In genomic region chr8:70540507-70541071, GRCm38 (mm10) we compare ENCODE assay signal across 8 mouse cellular contexts. TPM values are rescaled to one million over a fixed set of nuclear protein-coding genes. Genes with fewer than 3 reads are reported as not detected.
DNase-seq lines count a peak whose midpoint lies in the region; ATAC-seq and TF ChIP-seq lines count a peak whose summit lies in the region.

No protein-coding gene starts in this region.

- no peak for ATAC-seq in neural tube, embryonic 14.5 days (ENCODE audit: low read depth)
- ATAC-seq in erythroid progenitor cell, adult 5-6 weeks (replicated peaks; ENCODE audit: low FRiP score, poor library complexity, severe bottlenecking): no peak

- H3K9ac ChIP-seq in neural tube, embryonic 14.5 days (replicated peaks; ENCODE audit: low read depth, low read length): peak overlapping the region; percentile 67

- H3K36me3 ChIP-seq in testis, adult 2 months (ENCODE audit: control insufficient read depth, insufficient read depth, low read length): no peaks in the 10 kb centered on the region
- H3K36me3 ChIP-seq in heart, embryonic 10.5 days: peaks cover 20% of the 10 kb centered on the region
- peaks cover 2% of the 10 kb centered on the region; the same call in 1 of the 2 replicates for H3K36me3 ChIP-seq in neural tube, embryonic 14.5 days (ENCODE audit: control insufficient read depth, insufficient read depth, low read length)

- H3K27ac ChIP-seq in testis, adult 2 months (ENCODE audit: control insufficient read depth, insufficient read depth, low read depth, low read length): peak overlapping the region; percentile 91
- H3K27ac ChIP-seq in heart, embryonic 10.5 days: peak overlapping the region; percentile 93; the same call in 1 of the 2 replicates
- no peak overlapping the region for H3K27ac ChIP-seq in neural tube, embryonic 14.5 days (ENCODE audit: low read depth, low read length)

- no peak for TF ChIP-seq CTCF in testis, adult 2 months (IDR thresholded peaks at IDR 0.05; ENCODE audit: control insufficient read depth, insufficient read depth, insufficient replicate concordance, low read depth, low read length)

- no peaks in the 10 kb centered on the region for H3K27me3 ChIP-seq in testis, adult 2 months (ENCODE audit: control insufficient read depth, insufficient read depth, low read length)
- H3K27me3 ChIP-seq in heart, embryonic 10.5 days (ENCODE audit: insufficient read depth, poor library complexity, severe bottlenecking): no peaks in the 10 kb centered on the region
- no peaks in the 10 kb centered on the region for H3K27me3 ChIP-seq in neural tube, embryonic 14.5 days (ENCODE audit: control insufficient read depth, insufficient read depth, low read length)

- peaks cover 10% of the 10 kb centered on the region for H3K4me1 ChIP-seq in testis, adult 2 months (ENCODE audit: control insufficient read depth, insufficient read depth, low read length)
- H3K4me1 ChIP-seq in heart, embryonic 10.5 days: peaks cover 50% of the 10 kb centered on the region
- H3K4me1 ChIP-seq in neural tube, embryonic 14.5 days (ENCODE audit: control insufficient read depth, insufficient read depth, low read length): peaks cover 18% of the 10 kb centered on the region

- H3K9me3 ChIP-seq in heart, embryonic 10.5 days: no peaks in the 10 kb centered on the region
- no peaks in the 10 kb centered on the region for H3K9me3 ChIP-seq in neural tube, embryonic 14.5 days (ENCODE audit: control insufficient read depth, low read length)

- H3K4me3 ChIP-seq in testis, adult 2 months (ENCODE audit: control insufficient read depth, low read depth, low read length): peak overlapping the region; percentile 90
- peak overlapping the region; percentile 90 for H3K4me3 ChIP-seq in heart, embryonic 10.5 days
- H3K4me3 ChIP-seq in neural tube, embryonic 14.5 days (ENCODE audit: low read depth, low read length): peak overlapping the region; percentile 69

- peak overlapping the region; percentile 82 for H3K4me2 ChIP-seq in neural tube, embryonic 14.5 days (ENCODE audit: low read depth, low read length)

- WGBS in heart, embryonic 10.5 days: 44% methylated on average over 7 of the region's 7 CpGs
- WGBS in neural tube, embryonic 14.5 days: 63% methylated on average over 7 of the region's 7 CpGs

- DNase-seq in testis, postnatal 14 days (ENCODE audit: low spot score): no peak
- DNase-seq in heart, embryonic 10.5 days (ENCODE audit: low spot score): no peak
- peak; percentile 64 for DNase-seq in kidney, postnatal 14 days
- no peak for DNase-seq in embryo, embryonic 10 days (ENCODE audit: low spot score)
- no peak for DNase-seq in frontal cortex, postnatal 25 days (ENCODE audit: low spot score in 2 of 2)

- no peak for TF ChIP-seq POLR2A in testis, adult 2 months (IDR thresholded peaks at IDR 0.05; ENCODE audit: control insufficient read depth, low read depth, low read length)

RNA-seq across cellular contexts. Expression of gene Ell, which starts 1.3 kb away (rescaled TPM):
- polyA plus RNA-seq in testis, adult 2 months (2012; rRNA removed): 42.5 and 43.8 TPM in 2 replicates
- polyA plus RNA-seq in heart, embryonic 10.5 days (2016; fragmentation: Nextera tagmentation; extraction: Ambion mirVana): 15.8 and 18.5 TPM in 2 replicates
- 16.7 and 17.8 TPM in 2 replicates for polyA plus RNA-seq in neural tube, embryonic 14.5 days (2014; fragmentation: Nextera tagmentation; extraction: Ambion mirVana)
- total RNA-seq in erythroid progenitor cell, adult 5-6 weeks (2015; ENCODE audit: low replicate concordance): 10.5 and 22.3 TPM in 2 replicates
- total RNA-seq in erythroid progenitor cell, adult 5-6 weeks (2017; ENCODE audit: low replicate concordance): 2.8 and 15.5 TPM in 2 replicates

RNA-seq across cellular contexts. Expression of gene Kxd1, which starts 12.8 kb away (rescaled TPM):
- 77.9 and 84.7 TPM in 2 replicates for polyA plus RNA-seq in testis, adult 2 months (2012; rRNA removed)
- 67.0 and 68.3 TPM in 2 replicates for polyA plus RNA-seq in heart, embryonic 10.5 days (2016; fragmentation: Nextera tagmentation; extraction: Ambion mirVana)
- polyA plus RNA-seq in neural tube, embryonic 14.5 days (2014; fragmentation: Nextera tagmentation; extraction: Ambion mirVana): 50.2 and 51.9 TPM in 2 replicates
- total RNA-seq in erythroid progenitor cell, adult 5-6 weeks (2015; ENCODE audit: low replicate concordance): 27.8 and 34.4 TPM in 2 replicates
- total RNA-seq in erythroid progenitor cell, adult 5-6 weeks (2017; ENCODE audit: low replicate concordance): 11.8 and 14.4 TPM in 2 replicates

RNA-seq across cellular contexts. Expression of gene Fkbp8, which starts 13.1 kb away (rescaled TPM):
- polyA plus RNA-seq in testis, adult 2 months (2012; rRNA removed): 179 and 198 TPM in 2 replicates
- 295 and 310 TPM in 2 replicates for polyA plus RNA-seq in heart, embryonic 10.5 days (2016; fragmentation: Nextera tagmentation; extraction: Ambion mirVana)
- polyA plus RNA-seq in neural tube, embryonic 14.5 days (2014; fragmentation: Nextera tagmentation; extraction: Ambion mirVana): 303 and 336 TPM in 2 replicates
- total RNA-seq in erythroid progenitor cell, adult 5-6 weeks (2015; ENCODE audit: low replicate concordance): 28.9 and 45.8 TPM in 2 replicates
- 74.7 and 94.6 TPM in 2 replicates for total RNA-seq in erythroid progenitor cell, adult 5-6 weeks (2017; ENCODE audit: low replicate concordance)

RNA-seq across cellular contexts. Expression of gene Uba52, which starts 30.0 kb away (rescaled TPM):
- polyA plus RNA-seq in testis, adult 2 months (2012; rRNA removed): 768 and 853 TPM in 2 replicates
- 751 and 801 TPM in 2 replicates for polyA plus RNA-seq in heart, embryonic 10.5 days (2016; fragmentation: Nextera tagmentation; extraction: Ambion mirVana)
- polyA plus RNA-seq in neural tube, embryonic 14.5 days (2014; fragmentation: Nextera tagmentation; extraction: Ambion mirVana): 734 and 750 TPM in 2 replicates
- total RNA-seq in erythroid progenitor cell, adult 5-6 weeks (2015; ENCODE audit: low replicate concordance): 1,194 and 1,251 TPM in 2 replicates
- 418 and 1,480 TPM in 2 replicates for total RNA-seq in erythroid progenitor cell, adult 5-6 weeks (2017; ENCODE audit: low replicate concordance)

RNA-seq across cellular contexts. Expression of gene Rex1bd, which starts 34.0 kb away (rescaled TPM):
- 23.9 and 26.9 TPM in 2 replicates for polyA plus RNA-seq in testis, adult 2 months (2012; rRNA removed)
- polyA plus RNA-seq in heart, embryonic 10.5 days (2016; fragmentation: Nextera tagmentation; extraction: Ambion mirVana): 127 and 128 TPM in 2 replicates
- polyA plus RNA-seq in neural tube, embryonic 14.5 days (2014; fragmentation: Nextera tagmentation; extraction: Ambion mirVana): 152 and 172 TPM in 2 replicates
- total RNA-seq in erythroid progenitor cell, adult 5-6 weeks (2015; ENCODE audit: low replicate concordance): 22.3 TPM in 1 of 2 replicates, not detected in the other
- total RNA-seq in erythroid progenitor cell, adult 5-6 weeks (2017; ENCODE audit: low replicate concordance): 17.8 and 19.6 TPM in 2 replicates
